Mouse (Mus musculus): ENCODE results near the gene Tbl3.
"Not testable (repeated sequence)": the region's sequence is repeated elsewhere in the genome, so short reads cannot be mapped to it uniquely, and the experiment has no call there.

Gene Tbl3

GRCm38 (mm10) chr17:24727618-24728017, 20.2 kb upstream of the Tbl3 start, which contains the start of gene Rpl3l:
Gene Rpl3l (plus strand): TSS chr17:24727820.
- DNase-seq (ENCODE audit: low spot score) = no peak

GRCm38 (mm10) chr17:24725637-24726390, 18.4 kb upstream of the Tbl3 start:
- DNase-seq (ENCODE audit: low spot score) = no peak

- DNase-seq (ENCODE audit: low spot score) = peak; percentile 97
These were observed 16.7 kb upstream of the Tbl3 start, which contains the start of gene Ndufb10 for GRCm38 (mm10) chr17:24724184-24724583. Gene Ndufb10 (minus strand): TSS chr17:24724478.

GRCm38 (mm10) chr17:24723881-24724180, 16.4 kb upstream of the Tbl3 start:
- no peak for DNase-seq (ENCODE audit: low spot score)

GRCm38 (mm10) chr17:24723122-24723880, 15.8 kb upstream of the Tbl3 start:
- no peak for DNase-seq (ENCODE audit: low spot score)

- no peak for DNase-seq (ENCODE audit: low spot score)
These were observed 14.9 kb upstream of the Tbl3 start for GRCm38 (mm10) chr17:24722220-24722924.

GRCm38 (mm10) chr17:24721383-24721955, 14.0 kb upstream of the Tbl3 start:
- not testable (repeated sequence) for DNase-seq (ENCODE audit: low spot score)

- DNase-seq (ENCODE audit: low spot score) = not testable (repeated sequence)
These were observed 13.2 kb upstream of the Tbl3 start for GRCm38 (mm10) chr17:24720616-24721015.

GRCm38 (mm10) chr17:24719494-24720222, 12.2 kb upstream of the Tbl3 start:
- peak; percentile 98 for DNase-seq (ENCODE audit: low spot score)

GRCm38 (mm10) chr17:24718938-24719337, 11.5 kb upstream of the Tbl3 start:
- not testable (repeated sequence) for DNase-seq (ENCODE audit: low spot score)

- no peak for DNase-seq (ENCODE audit: low spot score)
These were observed 10.5 kb upstream of the Tbl3 start, which contains the start of the genes Rnf151 and Rps2 for GRCm38 (mm10) chr17:24717943-24718342. Gene Rnf151 (minus strand): TSS chr17:24718063. Gene Rps2 (plus strand): TSS chr17:24718116.

GRCm38 (mm10) chr17:24716166-24716682, 8.8 kb upstream of the Tbl3 start:
- DNase-seq (ENCODE audit: low spot score) = no peak

- DNase-seq (ENCODE audit: low spot score) = no peak
These were observed 8.1 kb upstream of the Tbl3 start for GRCm38 (mm10) chr17:24715556-24715955.

GRCm38 (mm10) chr17:24708646-24709045, 1.2 kb upstream of the Tbl3 start:
- DNase-seq (ENCODE audit: low spot score) = no peak

GRCm38 (mm10) chr17:24707801-24708425, 453 bp upstream of the Tbl3 start:
- no peak for DNase-seq (ENCODE audit: low spot score)

- no peak for DNase-seq (ENCODE audit: low spot score)
These were observed 1.6 kb downstream of the Tbl3 start for GRCm38 (mm10) chr17:24705821-24706220.

GRCm38 (mm10) chr17:24701251-24701650, 6.2 kb downstream of the Tbl3 start:
- no peak for DNase-seq (ENCODE audit: low spot score)

GRCm38 (mm10) chr17:24699473-24699872, 8.0 kb downstream of the Tbl3 start:
- DNase-seq (ENCODE audit: low spot score) = no peak

- no peak for DNase-seq (ENCODE audit: low spot score)
These were observed 8.7 kb downstream of the Tbl3 start for GRCm38 (mm10) chr17:24698715-24699114.

GRCm38 (mm10) chr17:24697985-24698384, 9.5 kb downstream of the Tbl3 start:
- no peak for DNase-seq (ENCODE audit: low spot score)
